Comparison of ENCODE assay signal across 13 mouse cellular contexts in genomic region chr8:46449723-46450251, GRCm38 (mm10).
"Had no signal": no experiment of that assay in that cellular context is flagged by ENCODE, and none has a peak within 500 bp of the region (broad histone marks: within the 10 kb centered on the region; RNA-seq: fewer than 3 reads in every experiment).

No protein-coding gene starts in this region.

- H3K9ac ChIP-seq: kidney, embryonic 15.5 days; limb, embryonic 12.5 days; liver, embryonic 15.5 days; midbrain, embryonic 12.5 days had no signal

- DNase-seq: kidney, postnatal 25 days; layer of hippocampus, adult 9-11 months; liver; lung, adult 2 months; lung, postnatal 36 days; right cerebral cortex, postnatal 14 days had no signal

- ATAC-seq: inflammation-experienced regulatory T-cells, adult 6 months; lung, postnatal 0 days had no signal

- H3K27ac ChIP-seq: kidney, embryonic 15.5 days; limb, embryonic 12.5 days; liver, embryonic 15.5 days; midbrain, embryonic 12.5 days; stomach, postnatal 0 days had no signal

- H3K4me3 ChIP-seq: kidney, embryonic 15.5 days; limb, embryonic 12.5 days; liver, embryonic 15.5 days; midbrain, embryonic 12.5 days had no signal

- H3K4me1 ChIP-seq: limb, embryonic 12.5 days; midbrain, embryonic 12.5 days had no signal

- H3K9me3 ChIP-seq: liver, embryonic 15.5 days had no signal

- H3K27me3 ChIP-seq: kidney, embryonic 15.5 days; liver, embryonic 15.5 days; midbrain, embryonic 12.5 days had no signal

- H3K36me3 ChIP-seq: kidney, embryonic 15.5 days; limb, embryonic 12.5 days; liver, embryonic 15.5 days; midbrain, embryonic 12.5 days had no signal

- H3K4me2 ChIP-seq: kidney, embryonic 15.5 days; limb, embryonic 12.5 days; liver, embryonic 15.5 days; midbrain, embryonic 12.5 days had no signal
